Mouse (Mus musculus): Measurements from ENCODE around the gene Vps26c.
A peak's percentile ranks its signal among the peaks of the same experiment; 100 is the strongest.
"Not testable (repeated sequence)": the region's sequence is repeated elsewhere in the genome, so short reads cannot be mapped to it uniquely, and the experiment has no call there.

Gene Vps26c

DNA sequence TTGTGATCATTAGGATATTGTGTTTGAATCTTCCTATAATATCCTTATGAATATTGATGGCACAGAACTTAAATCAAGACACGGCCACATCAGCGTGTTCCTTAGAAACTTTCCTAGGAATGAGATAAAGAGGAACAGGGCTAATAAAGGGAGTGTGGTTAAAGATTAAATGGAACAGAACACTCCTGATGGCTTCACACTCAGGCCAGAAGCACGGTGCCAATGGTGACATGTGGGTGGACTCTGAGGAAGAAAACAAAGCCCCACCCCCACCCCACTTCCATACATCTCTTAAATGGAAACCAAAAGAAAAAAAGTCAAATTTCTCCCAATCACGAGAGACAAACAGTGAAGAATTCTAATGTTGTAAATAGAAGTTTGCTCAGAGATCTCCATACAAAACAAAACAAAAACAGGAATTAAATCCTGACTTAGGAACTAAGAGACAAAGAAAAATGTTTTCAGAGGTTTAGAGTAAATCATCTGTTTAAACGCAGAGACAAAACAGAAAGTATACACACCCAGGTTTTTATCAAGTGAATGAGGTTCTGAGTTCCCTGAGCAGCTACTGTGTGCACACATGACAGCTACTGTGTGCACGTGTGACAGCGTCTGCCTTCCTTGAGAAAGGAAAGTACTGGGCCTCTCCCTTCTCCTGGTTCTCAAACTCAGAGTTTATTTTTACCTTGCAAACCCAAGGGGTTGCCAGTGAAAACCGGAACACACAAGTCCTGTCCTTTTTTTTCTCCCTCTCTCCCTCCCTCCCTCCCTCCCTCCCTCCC is 19.3 kb upstream of the Vps26c start:
- DNase-seq, result no peak

DNA sequence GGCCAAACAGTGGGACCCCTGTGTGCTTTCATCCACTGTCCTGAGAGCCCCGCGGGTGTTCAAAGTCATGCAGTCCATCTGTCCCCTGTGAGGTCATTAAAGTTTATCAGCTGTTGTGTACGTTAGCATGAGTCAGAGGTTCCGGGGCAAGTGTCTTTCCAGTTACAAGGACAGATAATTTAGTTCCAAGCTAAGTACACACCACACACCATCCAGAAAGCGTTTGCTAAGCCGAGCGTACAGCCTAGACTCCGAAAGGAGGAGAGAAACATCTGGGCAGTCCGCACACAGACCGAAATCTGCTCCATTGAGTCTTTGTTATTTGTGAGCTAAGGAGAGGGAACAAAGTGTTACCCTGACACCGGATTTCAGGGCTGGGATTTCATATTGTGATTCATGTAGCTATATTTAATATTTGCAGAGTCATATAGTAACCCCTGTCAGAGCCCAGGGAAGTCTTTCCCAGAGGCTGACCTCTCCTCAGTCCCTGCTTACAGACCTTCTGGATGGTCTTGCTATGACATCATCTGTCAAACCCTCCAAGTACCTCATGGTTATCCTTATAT is 18.0 kb upstream of the Vps26c start:
- DNase-seq, result no peak

DNA sequence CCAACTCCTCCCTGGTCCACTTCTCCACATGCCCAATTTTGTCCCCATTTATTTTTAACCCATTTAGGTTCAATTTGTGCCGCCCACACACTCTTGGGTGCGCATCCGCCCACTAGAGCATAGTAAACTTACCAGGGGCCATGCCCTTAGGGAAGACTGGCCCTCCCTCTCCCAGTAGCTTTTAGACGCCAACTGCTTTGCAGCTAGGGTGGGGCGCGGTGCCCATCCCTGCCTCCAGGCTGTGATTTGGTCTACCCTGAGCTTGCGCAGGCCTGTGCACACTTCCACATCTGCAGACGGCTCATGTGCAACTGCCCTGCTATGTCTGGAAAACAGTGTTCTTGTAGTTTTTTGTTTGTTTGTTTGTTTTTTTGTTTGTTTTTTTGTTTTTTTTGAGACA is 16.3 kb upstream of the Vps26c start:
- no peak for DNase-seq

DNA sequence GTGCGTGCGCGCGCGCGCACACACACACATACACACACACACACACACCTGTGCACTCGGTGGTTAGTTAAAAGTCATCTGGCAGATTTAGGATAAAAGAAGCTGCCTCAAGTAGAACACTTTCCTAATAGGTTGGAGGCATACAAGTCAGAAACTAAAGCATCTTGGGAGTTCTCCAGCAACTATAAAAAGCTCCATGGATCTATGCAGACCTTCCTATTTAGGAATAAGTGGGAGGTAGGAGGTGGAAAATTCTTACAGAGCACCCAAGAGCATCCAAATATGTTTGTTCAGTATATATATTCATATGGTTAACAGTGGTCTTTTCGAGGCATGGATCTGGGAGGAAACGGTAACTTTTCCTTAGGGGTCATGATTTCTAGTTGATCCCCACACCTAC is 13.5 kb upstream of the Vps26c start:
- no peak for DNase-seq

DNA sequence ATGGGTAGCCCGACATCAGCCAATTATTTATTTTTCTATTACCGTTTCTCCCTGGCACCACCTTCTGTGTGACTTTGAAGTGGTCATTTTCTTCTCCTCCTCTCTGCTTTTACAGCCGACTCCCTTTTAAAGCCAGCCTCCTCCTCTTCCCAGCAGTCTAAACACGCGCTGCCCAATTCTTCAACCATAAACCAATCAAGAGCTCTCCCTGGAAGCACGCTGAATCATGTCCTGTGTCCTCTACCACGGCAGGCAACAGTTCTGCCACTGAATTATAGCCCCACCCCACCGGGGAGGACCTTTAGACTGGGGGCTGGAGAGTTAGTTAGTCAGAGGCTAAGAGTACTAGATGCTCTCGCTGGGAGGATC is 10.5 kb upstream of the Vps26c start:
- peak; percentile 57 for DNase-seq

DNA sequence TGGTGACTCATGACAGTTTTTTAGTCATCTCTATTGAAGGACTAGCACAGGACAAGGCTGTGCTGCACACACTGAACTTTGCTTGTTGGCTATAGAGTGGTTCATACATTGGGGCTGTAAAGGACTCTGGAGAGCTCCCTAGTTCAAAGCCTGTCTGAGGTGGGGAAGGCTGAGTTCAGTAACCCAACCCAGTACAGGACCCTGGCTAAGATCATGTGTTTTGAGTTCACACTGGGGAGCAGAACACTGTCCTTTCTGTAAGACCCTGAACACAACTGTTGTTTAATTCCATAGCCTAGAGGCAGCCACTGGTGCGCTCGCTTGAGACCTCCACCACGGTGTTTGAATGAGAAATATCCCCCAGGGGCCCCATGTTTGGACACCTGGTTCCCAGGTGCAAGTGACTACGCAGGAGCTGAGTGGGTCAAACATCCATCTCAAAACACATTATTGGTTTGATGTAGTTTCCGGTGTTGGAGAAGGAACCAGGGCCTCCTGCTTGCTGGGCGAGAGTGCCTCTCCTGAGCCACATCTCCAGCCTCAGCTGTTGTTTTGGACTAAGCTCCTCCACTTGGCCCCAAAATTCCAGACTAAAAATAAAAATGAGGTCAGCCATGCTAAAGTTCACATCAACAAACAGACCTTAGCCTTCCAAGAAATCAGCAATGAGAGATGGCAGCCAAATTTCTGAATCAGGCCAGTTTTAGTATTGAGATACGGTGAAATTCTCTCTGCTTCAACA is 10.0 kb upstream of the Vps26c start:
- DNase-seq, result peak; percentile 41

DNA sequence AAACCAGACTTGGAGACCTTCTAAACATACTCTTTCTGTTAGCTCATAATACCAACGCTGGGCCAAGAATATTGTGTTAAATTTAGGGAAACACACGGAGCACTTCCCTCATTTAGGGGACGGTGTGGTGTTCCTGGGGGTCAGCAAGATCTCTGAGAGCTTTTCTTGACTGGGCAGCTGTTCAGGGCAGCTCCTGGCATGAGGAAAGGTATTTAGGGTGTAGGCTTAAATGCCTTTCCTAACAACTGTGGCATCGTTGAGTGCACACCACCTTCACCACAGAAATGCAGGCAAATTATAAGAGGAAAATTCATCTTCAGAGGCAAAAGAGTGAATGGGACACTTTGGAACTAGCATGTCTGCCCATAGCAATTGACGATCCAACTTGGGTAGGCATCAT is 9.1 kb upstream of the Vps26c start:
- DNase-seq, result no peak

DNA sequence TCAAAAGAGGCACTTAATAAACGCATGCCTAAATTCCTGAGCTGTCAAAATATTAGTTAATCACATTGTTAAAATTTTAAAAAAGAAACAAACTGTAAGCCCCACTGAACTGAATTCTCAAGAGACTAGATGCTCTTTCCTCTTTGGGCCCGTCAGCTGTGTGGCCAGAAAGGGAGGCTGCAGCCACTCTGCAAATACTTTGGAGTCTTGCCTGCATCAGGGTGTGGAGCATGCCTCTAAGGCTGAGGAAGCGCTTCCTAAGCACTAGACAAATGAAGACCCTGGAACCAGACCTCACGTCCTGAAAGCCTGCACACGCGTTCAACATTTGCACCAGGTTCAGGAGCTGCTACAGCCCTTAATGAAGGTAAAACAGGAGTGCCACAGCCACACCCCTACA is 7.0 kb upstream of the Vps26c start:
- DNase-seq, result peak; percentile 39

DNA sequence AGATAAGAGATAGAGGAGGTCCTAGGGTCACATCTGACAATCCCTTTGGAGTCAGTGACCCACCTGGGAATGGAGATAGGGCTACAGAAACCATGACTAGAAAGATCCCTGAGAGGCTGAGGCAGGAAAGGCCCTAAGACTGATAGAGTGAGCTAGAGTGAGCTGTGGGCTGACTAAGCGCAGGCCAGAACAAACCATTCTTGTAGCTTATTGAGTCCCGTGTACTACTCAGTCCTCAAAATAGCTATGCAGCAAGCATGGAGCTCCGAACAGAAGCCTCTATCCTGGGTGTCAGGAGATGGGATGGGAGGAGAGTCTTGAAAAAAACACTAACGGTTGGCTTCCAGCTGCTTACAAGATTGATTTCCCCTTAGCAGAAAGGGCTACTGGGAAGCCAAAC is 4.6 kb upstream of the Vps26c start:
- DNase-seq, result no peak

DNA sequence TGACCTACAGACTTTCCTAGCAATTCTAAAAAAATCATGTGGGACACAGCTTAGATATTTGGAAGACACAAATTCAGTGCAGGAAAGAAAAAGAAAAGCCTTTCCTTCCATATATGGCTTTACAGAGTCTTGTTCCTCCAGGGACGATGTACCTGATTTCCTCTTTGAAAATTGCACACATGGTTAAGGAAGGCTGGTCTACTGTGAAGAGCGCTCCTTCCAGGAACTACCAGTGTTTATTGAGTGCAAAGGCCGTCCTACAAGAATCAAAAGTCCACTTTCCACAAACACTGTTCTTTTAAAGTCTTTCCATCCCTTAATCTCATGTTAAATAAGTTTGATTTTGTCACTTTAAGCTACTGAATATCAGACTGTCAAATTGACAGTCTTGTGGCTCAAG is 916 bp upstream of the Vps26c start:
- no peak for DNase-seq

DNA sequence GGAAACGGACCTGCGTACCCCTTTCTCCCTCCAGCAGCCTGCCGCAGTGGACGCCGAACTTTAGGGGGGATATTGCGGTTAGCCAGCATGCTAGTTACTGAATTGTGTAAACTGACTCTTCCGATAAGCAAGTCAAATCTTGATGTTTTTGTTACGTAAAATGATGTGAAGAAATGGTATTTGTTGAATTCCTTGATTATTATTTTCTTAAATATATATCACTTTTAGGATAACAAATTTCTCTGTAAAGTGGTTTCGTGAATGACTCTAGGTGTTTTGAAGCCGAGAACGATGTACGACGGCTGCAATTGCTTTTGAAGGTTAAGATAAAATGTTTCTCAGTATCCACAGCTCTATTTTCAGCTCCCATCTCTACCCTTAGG is 513 bp upstream of the Vps26c start:
- no peak for DNase-seq

DNA sequence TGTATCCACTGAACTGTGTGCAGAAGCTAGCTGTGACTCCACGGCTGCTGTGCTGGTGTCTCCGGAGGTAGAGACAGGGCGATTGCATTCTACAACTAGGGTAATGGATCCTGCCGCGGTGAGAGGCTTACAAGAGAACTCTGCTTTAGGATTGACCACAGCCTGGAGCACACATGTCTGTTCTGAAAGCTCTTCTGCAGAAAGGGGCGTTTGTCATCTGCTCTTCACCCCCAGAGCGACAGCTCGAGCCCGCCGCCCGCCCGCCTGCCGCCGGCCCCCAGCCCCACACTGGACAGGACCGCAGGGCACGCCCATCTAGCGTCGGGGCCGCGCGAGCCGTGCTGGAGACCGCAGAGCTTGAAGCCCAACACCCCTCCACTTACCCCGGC is 681 bp downstream of the Vps26c start:
- no peak for DNase-seq

DNA sequence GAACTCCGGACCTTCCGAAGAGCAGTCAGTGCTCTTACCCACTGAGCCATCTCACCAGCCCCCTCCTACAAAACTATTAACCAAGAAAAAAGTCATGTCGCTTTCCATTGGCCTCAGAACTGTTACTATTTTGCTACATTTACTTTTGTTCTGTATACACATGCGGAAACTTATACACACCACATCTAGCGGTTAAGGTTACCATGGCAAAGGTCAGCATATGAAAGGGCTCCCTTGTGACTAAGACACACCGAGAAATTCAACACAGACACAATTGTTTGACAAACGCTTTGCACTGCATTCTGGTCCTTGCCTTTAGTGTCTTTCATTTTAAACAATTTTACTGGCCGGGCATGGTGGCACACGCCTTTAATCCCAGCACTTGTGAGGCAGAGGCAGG is 1.9 kb downstream of the Vps26c start:
- DNase-seq, result no peak

DNA sequence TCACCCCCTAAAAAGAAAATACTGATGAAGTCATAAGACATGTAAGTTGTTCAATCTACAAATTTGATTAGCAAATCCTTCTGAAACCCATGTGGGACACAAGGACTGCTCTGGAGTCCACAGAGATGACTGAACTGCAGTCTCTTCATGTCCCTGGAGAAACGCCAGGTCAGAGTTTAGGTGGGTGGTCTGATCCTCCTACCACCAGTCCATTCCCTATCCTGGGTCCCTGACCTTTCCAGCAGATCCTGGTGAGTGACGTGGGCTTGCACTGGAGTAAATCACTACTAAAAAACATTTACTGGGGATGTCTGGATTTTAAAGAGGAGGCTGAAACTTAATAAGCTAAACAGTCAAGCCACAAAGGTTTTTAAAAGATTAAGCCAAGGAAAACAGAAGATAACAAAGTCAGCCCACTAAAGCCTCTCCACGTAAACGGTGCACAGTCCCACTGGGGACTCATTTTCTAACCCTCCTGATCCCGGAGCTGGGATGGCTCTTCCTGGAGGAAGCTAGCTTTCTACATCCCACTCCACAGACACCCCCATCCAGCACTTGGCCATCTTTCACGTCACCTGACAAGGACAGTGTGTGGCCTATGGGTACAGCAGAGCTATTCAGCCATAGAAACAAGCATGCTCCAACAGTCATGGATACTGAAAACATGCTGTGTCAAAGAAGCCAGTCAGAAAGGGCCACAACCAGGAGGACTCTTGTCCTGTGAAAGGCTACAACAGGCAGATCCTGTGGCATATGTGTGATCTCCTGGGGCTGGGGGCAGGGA is 2.8 kb downstream of the Vps26c start:
- no peak for DNase-seq

DNA sequence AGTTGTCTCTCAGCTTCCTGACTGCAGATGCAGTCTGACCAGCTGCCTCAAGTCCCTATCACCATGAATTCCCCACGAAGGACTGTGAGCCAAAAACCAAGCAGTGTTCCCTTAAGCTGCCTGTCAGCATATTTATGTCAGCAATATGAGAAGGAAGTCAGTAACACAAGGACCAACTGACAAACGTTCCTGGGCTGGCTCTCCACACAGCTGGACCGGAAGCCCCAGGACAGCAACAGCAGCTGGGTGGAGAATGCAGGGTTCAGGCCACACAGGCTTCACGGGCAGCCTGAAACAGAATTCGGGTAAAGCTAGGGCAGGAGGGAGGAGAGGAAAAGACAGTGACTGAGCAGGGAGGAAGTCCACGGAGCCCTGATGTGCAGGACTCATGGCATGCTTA is 7.6 kb downstream of the Vps26c start:
- peak; percentile 80 for DNase-seq

DNA sequence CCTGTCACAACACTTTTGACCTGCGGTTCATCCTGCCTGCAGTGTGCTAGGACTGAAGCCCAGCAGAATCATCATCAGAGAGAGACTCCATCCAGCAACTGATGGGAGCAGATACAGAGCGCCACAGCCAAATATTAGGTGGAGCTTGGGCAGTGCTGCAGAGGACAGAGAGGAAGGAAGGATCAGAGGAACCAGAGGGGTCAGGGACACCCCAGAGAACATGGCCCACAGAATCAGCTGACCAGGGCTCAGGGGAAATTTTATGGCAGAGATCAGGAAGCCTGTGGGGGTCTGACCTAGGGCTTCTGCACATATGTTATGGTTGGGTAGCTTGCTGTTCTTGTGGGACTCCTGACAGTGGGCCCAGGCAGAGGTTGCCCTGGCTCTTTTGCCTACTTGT is 9.0 kb downstream of the Vps26c start:
- no peak for DNase-seq

DNA sequence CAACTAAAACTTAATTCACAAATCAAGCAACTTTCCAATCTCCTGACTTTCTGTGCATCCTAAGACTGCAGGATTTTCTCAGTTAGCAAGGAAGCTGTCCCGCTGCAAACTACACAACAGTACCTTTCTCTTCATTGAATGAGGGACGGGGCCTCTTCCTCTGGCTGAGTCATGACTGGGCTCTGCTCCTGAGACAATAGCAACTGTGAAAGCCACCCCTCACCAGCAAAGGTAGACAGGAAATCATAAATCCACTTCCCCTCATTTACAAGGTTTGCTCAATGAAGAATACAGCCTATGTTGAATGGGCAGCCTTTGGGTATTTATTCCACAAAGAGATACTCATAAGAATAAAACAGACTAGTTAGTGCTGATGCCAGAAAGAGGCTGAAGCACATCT is 16.6 kb downstream of the Vps26c start:
- DNase-seq, result peak; percentile 30

DNA sequence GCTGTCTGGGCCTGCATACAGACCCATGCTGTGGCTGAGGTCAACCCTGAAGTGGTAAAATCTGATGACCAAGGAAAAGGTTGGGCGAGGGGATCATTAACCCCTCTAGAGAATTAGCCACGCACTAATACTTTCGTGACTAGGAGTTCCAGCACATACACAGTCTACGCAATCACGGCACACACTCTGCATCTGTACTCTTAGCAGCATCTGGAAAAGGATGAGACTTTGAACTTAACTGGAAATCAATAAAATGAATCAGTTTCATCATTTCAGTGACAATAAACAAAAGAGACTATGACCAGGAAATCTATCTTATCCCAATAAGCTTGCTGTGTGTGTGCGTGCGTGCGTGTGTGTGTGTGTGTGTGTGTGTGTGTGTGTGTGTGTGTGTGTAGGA is 17.9 kb downstream of the Vps26c start:
- no peak for DNase-seq

DNA sequence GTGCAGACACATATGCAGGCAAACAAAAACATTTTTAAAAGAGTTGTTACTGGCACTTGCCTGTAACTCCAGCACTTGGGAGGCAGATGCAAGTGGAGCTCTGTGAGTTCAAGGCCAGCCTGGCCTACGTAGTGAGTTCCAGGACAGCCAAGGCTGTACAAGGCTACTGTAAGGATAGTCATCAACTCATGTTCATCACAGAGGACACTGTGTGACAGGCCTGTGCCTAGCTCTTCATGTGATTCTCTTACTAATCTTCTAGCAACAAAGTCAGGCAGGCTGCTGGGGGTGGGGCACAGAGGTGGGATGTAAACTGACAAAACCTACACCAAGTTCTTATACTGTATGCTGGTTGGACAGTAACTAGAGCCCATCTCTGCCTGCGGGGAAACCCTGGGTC is 19.6 kb downstream of the Vps26c start:
- no peak for DNase-seq

DNA sequence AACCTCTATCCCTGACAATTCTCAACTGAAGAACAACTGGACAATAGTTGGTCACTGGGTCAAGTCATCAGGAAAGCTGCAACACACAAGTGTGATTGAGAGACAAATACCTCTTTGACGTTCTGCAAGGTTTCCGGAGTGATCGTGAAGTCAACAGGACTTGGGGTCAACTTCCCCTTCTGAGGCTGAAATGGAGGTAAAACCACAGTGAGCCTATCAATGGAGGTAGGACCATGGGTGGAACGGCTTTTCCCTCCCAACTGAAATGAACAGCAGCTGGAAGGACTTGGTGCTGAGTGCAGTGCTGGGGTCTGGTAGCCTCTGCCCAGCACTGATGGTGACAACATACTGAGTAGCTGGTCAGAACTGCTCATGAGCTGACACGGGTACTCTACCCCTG is 22.4 kb downstream of the Vps26c start:
- no peak for DNase-seq

DNA sequence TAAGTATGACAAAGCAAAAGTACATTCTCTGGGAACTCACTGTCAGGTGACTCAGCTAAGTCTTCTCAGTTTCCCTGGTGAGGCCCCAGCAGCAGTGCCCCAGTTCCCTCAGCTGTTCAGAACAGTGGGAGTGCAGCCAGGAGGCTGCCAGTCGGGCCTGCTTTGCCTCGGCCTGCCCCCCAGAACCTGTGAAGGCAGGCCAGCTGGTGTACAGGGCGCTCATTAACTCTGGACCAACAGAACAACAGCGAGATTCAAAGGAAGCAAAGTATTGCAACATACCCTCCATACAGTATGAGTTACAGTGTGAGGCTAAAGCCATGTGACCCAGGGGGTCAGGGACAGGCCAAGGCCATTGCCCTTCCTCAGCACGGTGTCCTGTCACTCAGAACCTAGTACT is 28.7 kb downstream of the Vps26c start:
- DNase-seq, result peak; percentile 58

DNA sequence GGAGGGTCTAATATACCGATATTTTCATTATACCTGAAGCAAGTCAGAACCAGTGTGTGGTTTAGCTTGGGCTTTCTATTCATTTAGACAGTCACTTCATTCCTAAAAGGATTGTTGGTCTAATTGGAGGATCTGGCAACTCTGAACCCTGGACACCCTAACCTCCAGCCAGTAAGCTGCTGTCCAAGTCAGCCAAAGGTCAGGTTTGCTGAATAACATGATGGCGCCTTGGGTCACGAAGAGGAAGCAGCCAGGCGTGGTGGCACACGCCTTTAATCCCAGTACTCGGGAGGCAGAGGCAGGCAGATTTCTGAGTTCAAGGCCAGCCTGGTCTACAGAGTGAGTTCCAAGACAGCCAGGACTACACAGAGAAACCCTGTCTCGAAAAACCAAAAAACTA is 29.5 kb downstream of the Vps26c start:
- not testable (repeated sequence) for DNase-seq

DNA sequence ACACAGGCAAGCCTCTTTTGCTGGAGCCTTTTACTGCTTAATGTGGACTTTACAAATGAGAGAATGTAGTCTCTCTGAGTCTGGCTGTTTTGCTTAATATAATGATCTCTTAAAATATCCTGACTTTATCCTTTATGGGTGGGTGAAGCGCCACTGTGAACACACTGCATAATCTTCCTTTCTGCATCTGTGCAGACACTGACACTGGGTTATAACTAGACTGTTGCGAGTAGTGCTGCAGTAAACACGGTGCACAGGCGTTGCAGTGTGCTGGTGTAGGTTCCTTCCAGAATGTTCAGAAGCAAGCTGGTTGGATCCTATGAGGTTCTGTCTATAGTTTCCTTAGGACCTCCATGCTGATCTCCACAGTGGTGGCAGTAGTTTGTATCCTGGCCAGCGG is 37.3 kb downstream of the Vps26c start:
- DNase-seq, result no peak

DNA sequence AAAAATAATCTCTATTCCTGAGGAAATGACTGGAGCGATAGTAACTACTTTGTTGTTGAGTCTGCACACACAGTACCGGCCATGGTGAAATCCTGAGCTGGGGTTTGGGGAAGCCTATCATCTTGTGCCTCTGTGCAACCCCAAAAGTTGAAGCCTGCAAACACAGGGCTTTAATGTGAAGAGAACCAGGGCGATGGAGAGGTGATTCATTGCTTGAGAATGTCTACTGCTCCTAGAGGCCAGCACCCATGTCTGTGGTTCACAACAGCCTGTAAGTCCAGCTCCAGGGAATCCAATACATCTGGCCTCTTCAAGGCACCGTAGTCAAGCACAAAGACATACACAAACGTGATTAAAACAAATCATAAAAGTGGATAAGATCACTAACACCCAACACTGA is 39.3 kb downstream of the Vps26c start:
- no peak for DNase-seq

Data from kidney, postnatal 10 days (tissue).